Mouse (Mus musculus) forebrain, embryonic 16.5 days (tissue): ENCODE measurements around the gene Rnase10. TPM values are rescaled to one million over a fixed set of nuclear protein-coding genes. Genes with fewer than 3 reads are reported as not detected.

ENCODE experiments used
- ATAC-seq: fragments of 200-750 bp; cut with Nextera tagmentation; 2 replicates; pipeline ENCODE4 v1.8.0; 2017; ENCODE audit warnings: mild to moderate bottlenecking, moderate library complexity
- H3K27ac ChIP-seq: fragments of 300-500 bp; sonication (generic); 2 replicates; pipeline ENCODE4 v1.5.1; 2014; ENCODE audit warnings: low read length, control low read depth
- H3K27me3 ChIP-seq: fragments of 300-500 bp; sonication (generic); replicated peaks from 2 replicates; pipeline ENCODE4 v1.6.1; 2014; ENCODE audit warnings: low read length; ENCODE audit not compliant: control insufficient read depth, insufficient read depth
- H3K36me3 ChIP-seq: fragments of 300-500 bp; sonication (generic); 2 replicates; pipeline ENCODE4 v1.6.1; 2014; ENCODE audit not compliant: control insufficient read depth, insufficient read depth
- H3K4me1 ChIP-seq: fragments of 300-500 bp; sonication (generic); replicated peaks from 2 replicates; pipeline ENCODE4 v1.6.1; 2014; ENCODE audit warnings: low read length; ENCODE audit not compliant: control insufficient read depth, insufficient read depth
- H3K4me2 ChIP-seq: fragments of 300-500 bp; sonication (generic); 2 replicates; pipeline ENCODE4 v1.6.1; 2014; ENCODE audit warnings: mild to moderate bottlenecking, low read length, control low read depth
- H3K4me3 ChIP-seq: fragments of 300-500 bp; sonication (generic); replicated peaks from 2 replicates; pipeline ENCODE4 v1.5.1; 2014; ENCODE audit warnings: mild to moderate bottlenecking, low read length, control low read depth
- H3K9ac ChIP-seq: fragments of 300-500 bp; sonication (generic); replicated peaks from 2 replicates; pipeline ENCODE4 v1.6.1; 2014; ENCODE audit warnings: low read depth, low read length, control low read depth
- H3K9me3 ChIP-seq: fragments of 300-500 bp; sonication (generic); 2 replicates; pipeline ENCODE4 v1.6.1; 2016; ENCODE audit warnings: low read length; ENCODE audit not compliant: control insufficient read depth
- WGBS: fragments of 180-500 bp; shearing (Covaris S2); extraction: QIAGEN DNeasy Blood & Tissue Kit; methylation state at CpG from one replicate; pipeline ENCODE4 v1.1.7; 2014; 5-methylcytosine and 5-hydroxymethylcytosine counted together
- polyA plus RNA-seq: library from polyadenylated mRNA; unstranded; fragments of >200 nt; fragmentation: Nextera tagmentation; extraction: Ambion mirVana; gene quantifications from 2 replicates; pipeline ENCODE4 v1.2.1, GENCODE M21; 2015

Rnase10 gene
- polyA plus RNA-seq, 1 experiment from 2014 or later: not detected

DNA sequence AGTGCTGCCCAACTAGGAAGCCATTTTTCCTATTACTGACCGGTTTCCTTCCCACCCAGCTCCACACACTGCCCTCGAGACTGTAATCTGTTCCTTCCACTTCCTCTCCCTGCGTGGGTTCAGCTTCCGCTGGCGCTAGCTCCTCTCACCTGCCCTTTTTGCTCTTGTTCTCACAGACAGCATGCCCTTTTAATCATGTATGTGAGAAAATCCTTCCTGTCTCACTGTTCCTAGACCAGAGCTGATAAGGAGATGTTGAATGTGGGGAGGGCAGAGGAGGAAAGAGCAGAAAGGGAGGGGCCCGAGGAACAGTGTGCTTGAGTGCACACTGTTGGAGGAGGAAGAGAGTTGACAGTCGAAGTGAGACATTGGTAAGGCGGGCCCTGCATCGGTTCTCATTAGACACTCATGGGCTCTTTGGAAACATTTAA lies 49.9 kb downstream of the Rnase10 start, which contains the start of gene Rnase12:
TSS of gene Rnase12 (minus strand) at position 261 of the 431 bp plus-strand sequence.
- H3K9ac ChIP-seq: no peak within 1 kb of the TSS
- ATAC-seq: no peak
- H3K4me3 ChIP-seq: no peak within 1 kb of the TSS
- peaks cover 5% of the 10 kb centered on the region for H3K4me1 ChIP-seq
- no peak within 1 kb of the TSS for H3K27ac ChIP-seq
- no peaks in the 10 kb centered on the region for H3K36me3 ChIP-seq
- peaks cover 2% of the 10 kb centered on the region; the same call in 1 of the 2 replicates for H3K27me3 ChIP-seq
- no peaks in the 10 kb centered on the region for H3K9me3 ChIP-seq
- WGBS: 66% methylated on average over 9 of the region's 9 CpGs
- no peak within 1 kb of the TSS for H3K4me2 ChIP-seq

Other genes with a start within 250 kb of the Rnase10 start
- 124 and 132 TPM in 2 replicates for gene Ttc5, start 222.2 kb upstream of the Rnase10 start, polyA plus RNA-seq
- gene Ccnb1ip1, start 200.0 kb upstream of the Rnase10 start, polyA plus RNA-seq: not detected in 2 replicates
- 53.3 and 56.7 TPM in 2 replicates for gene Parp2, start 199.9 kb upstream of the Rnase10 start, polyA plus RNA-seq
- gene Tep1, start 137.2 kb upstream of the Rnase10 start, polyA plus RNA-seq: 1.1 and 2.2 TPM in 2 replicates
- gene Klhl33, start 110.2 kb upstream of the Rnase10 start, polyA plus RNA-seq: 0.31 and 0.68 TPM in 2 replicates
- gene Osgep, start 82.9 kb upstream of the Rnase10 start, polyA plus RNA-seq: 140 and 146 TPM in 2 replicates
- 265 and 283 TPM in 2 replicates for gene Apex1, start 82.8 kb upstream of the Rnase10 start, polyA plus RNA-seq
- 100 and 101 TPM in 2 replicates for gene Pip4p1, start 76.9 kb upstream of the Rnase10 start, polyA plus RNA-seq
- 15.8 and 17.2 TPM in 2 replicates for gene Pnp, start 76.7 kb upstream of the Rnase10 start, polyA plus RNA-seq
- 3.2 TPM in 1 of 2 replicates, not detected in the other for gene Gm49342, start 63.2 kb upstream of the Rnase10 start, polyA plus RNA-seq
- 0.47 and 0.63 TPM in 2 replicates for gene Pnp2, start 51.8 kb upstream of the Rnase10 start, polyA plus RNA-seq
- not detected in 2 replicates for gene Rnase9, start 34.1 kb downstream of the Rnase10 start, polyA plus RNA-seq
- gene Rnase11, start 42.4 kb downstream of the Rnase10 start, polyA plus RNA-seq: not detected in 2 replicates
- not detected in 2 replicates for gene Rnase12, start 49.9 kb downstream of the Rnase10 start, polyA plus RNA-seq
- 0.04 TPM in 1 of 2 replicates, not detected in the other for gene Olfr750, start 66.7 kb downstream of the Rnase10 start, polyA plus RNA-seq
- gene Rnase4, start 83.3 kb downstream of the Rnase10 start, polyA plus RNA-seq: 11.1 and 11.6 TPM in 2 replicates
- gene Ang, start 83.4 kb downstream of the Rnase10 start, polyA plus RNA-seq: 2.4 and 3.0 TPM in 2 replicates
- not detected in 2 replicates for gene Eddm3b, start 106.7 kb downstream of the Rnase10 start, polyA plus RNA-seq
- gene Rnase6, start 116.2 kb downstream of the Rnase10 start, polyA plus RNA-seq: 0.22 and 0.77 TPM in 2 replicates
- 0.50 TPM in 1 of 2 replicates, not detected in the other for gene Rnase1, start 139.0 kb downstream of the Rnase10 start, polyA plus RNA-seq
- gene Rnase2b, start 154.5 kb downstream of the Rnase10 start, polyA plus RNA-seq: not detected in 2 replicates
- gene Ang2, start 191.4 kb downstream of the Rnase10 start, polyA plus RNA-seq: not detected in 2 replicates
- not detected in 2 replicates for gene Ear14, start 195.6 kb downstream of the Rnase10 start, polyA plus RNA-seq
- gene Rnase2a, start 248.4 kb downstream of the Rnase10 start, polyA plus RNA-seq: not detected in 2 replicates